12 mouse cellular contexts compared by ENCODE assay signal in genomic region chr1:80213146-80213545, GRCm38 (mm10). TPM values are rescaled to one million over a fixed set of nuclear protein-coding genes. Genes with fewer than 3 reads are reported as not detected.
DNase-seq lines count a peak whose midpoint lies in the region; ATAC-seq and TF ChIP-seq lines count a peak whose summit lies in the region.
"Had no signal": no experiment of that assay in that cellular context is flagged by ENCODE, and none has a peak within 500 bp of the region (broad histone marks: within the 10 kb centered on the region; RNA-seq: fewer than 3 reads in every experiment).

No protein-coding gene starts in this region.

- WGBS in neural tube, embryonic 15.5 days = 89% methylated on average over 10 of the region's 10 CpGs

- no peak for TF ChIP-seq CTCF in gastrocnemius, adult 2 months (IDR thresholded peaks at IDR 0.05)

- intact Hi-C loops in gastrocnemius, adult 2 months (cut with DNase I) = no loop called here

- H3K4me3 ChIP-seq in gastrocnemius, adult 2 months = peak overlapping the region; percentile 70
- H3K4me3 ChIP-seq in neural tube, embryonic 15.5 days (replicated peaks) = peak overlapping the region; percentile 0; the same call in 1 of the 2 replicates
- H3K4me3 ChIP-seq: erythroblast, embryonic 14.5 days had no signal

- peak overlapping the region; percentile 82 for H3K27ac ChIP-seq in gastrocnemius, adult 2 months
- H3K27ac ChIP-seq in neural tube, embryonic 15.5 days (replicated peaks) = no peak overlapping the region

- H3K4me1 ChIP-seq in neural tube, embryonic 15.5 days = no peaks in the 10 kb centered on the region

- DNase-seq in gastrocnemius, adult 2 months = no peak
- no peak for DNase-seq in gastrocnemius, postnatal 4 days (ENCODE audit: low spot score in 2 of 2)
- DNase-seq in layer of hippocampus, adult 18-20 months (ENCODE audit: low spot score in 2 of 2) = peak; percentile 7 to 49
- DNase-seq in layer of hippocampus, adult 8-10 months (ENCODE audit: low spot score in 2 of 2) = no peak
- peak; percentile 52 to 68 for DNase-seq in layer of hippocampus, postnatal 10 days (ENCODE audit: low spot score in 2 of 2)
- no peak for DNase-seq in adrenal gland, adult 18-20 months (ENCODE audit: low spot score in 2 of 2)
- no peak for DNase-seq in testis, postnatal 10 days (ENCODE audit: low spot score)
- DNase-seq: liver, postnatal 0 days; right cerebral cortex, adult 18-20 months had no signal

- peak overlapping the region; percentile 9; the same call in 1 of the 2 replicates for H3K4me2 ChIP-seq in neural tube, embryonic 15.5 days

- H3K9me3 ChIP-seq in neural tube, embryonic 15.5 days (replicated peaks) = no peaks in the 10 kb centered on the region

- no peak overlapping the region for H3K9ac ChIP-seq in neural tube, embryonic 15.5 days (replicated peaks)
- H3K9ac ChIP-seq: liver, postnatal 0 days had no signal

- H3K27me3 ChIP-seq in neural tube, embryonic 15.5 days (replicated peaks) = no peaks in the 10 kb centered on the region

- no peaks in the 10 kb centered on the region for H3K36me3 ChIP-seq in neural tube, embryonic 15.5 days

- no peak for ATAC-seq in neural tube, embryonic 15.5 days (ENCODE audit: low FRiP score)
- ATAC-seq: liver, postnatal 0 days had no signal

RNA-seq across cellular contexts. Expression of gene Fam124b, which starts 5.1 kb away (rescaled TPM):
- 1 to 10 TPM in 1 of 2 experiments, under 1 TPM in 1; 0.66 to 1.7 TPM for total RNA-seq in gastrocnemius, adult 2 months (2021)
- 1 to 10 TPM; 2.6 to 2.7 TPM for total RNA-seq in gastrocnemius, postnatal 4 days (2021)
- under 1 TPM; 0.56 to 0.59 TPM for total RNA-seq in layer of hippocampus, adult 18-20 months (2021)
- total RNA-seq in layer of hippocampus, adult 8-10 months (2022) = under 1 TPM in 1 of 4 experiments, not detected in 3; 0.11 TPM
- total RNA-seq in layer of hippocampus, postnatal 10 days (2021) = 1 to 10 TPM; 1.2 to 1.5 TPM
- 0.69 and 1.0 TPM in 2 replicates for polyA plus RNA-seq in neural tube, embryonic 15.5 days (2015; fragmentation: Nextera tagmentation; extraction: Ambion mirVana)
- total RNA-seq in adrenal gland, adult 18-20 months (2021) = under 1 TPM; 0.38 to 0.40 TPM
- total RNA-seq: granulocyte monocyte progenitor cell, adult 5-6 weeks had no signal
- polyA plus RNA-seq: erythroblast, embryonic 14.5 days; liver, postnatal 0 days had no signal

Comparison
In these comparisons a context has a peak if more than half of its experiments do, and no peak if none do; other contexts are left out.
1. DNase-seq: peak in layer of hippocampus, adult 18-20 months (2 of 2) and layer of hippocampus, postnatal 10 days (2 of 2); none in gastrocnemius, adult 2 months (single experiment), gastrocnemius, postnatal 4 days (0 of 2), layer of hippocampus, adult 8-10 months (0 of 2), adrenal gland, adult 18-20 months (0 of 2) and testis, postnatal 10 days (single experiment).